Mouse (Mus musculus) spleen, adult 18-20 months (tissue): ENCODE data around the gene Uaca.
"Not testable (repeated sequence)": the region's sequence is repeated elsewhere in the genome, so short reads cannot be mapped to it uniquely, and the experiment has no call there.

Experiments
- DNase-seq, 2 experiments: peaks; one replicate each; pipeline ENCODE4 v3.0.0; 2022; ENCODE audit warnings: mixed read lengths in 2 of 2

Uaca gene

DNA sequence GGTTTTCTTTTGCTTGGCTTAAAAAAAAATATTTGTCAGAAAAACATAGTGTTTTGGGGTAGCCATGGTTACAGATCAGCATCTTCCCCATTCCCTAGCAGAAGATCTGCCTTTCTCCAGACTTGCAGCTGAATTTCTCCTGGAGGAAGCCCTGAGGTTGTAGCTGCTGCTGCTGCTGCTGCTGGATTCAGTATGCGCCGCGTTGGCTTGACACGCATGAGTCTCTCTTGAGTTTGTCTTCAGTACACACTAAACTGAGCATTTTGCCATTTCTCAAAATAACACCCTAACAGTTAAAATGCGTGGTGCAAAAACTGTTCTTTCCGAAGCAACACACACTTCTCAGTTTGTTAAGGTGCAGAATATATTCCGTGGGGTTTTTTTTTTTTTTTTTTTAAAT is 1.7 kb downstream of the Uaca start:
- DNase-seq, result no peak

DNA sequence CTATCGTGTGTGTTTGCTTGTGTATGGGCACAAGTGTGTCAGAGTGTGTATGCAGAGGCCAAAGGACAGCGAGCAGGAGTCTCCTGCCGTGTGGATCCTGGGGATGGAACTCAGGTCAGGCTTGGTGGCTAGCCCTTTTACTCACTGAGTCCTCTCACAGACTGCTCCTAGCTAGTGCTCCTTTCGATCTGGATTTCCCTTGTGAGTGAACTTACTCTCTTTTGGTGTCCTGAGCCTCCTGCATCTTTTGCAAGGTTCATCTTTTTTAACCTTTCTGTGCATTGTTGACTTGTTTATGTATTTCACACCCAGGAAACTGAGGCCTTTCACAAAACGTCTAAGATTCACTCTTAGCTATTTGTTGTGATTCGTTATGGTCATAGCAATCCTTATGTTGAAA is 2.8 kb downstream of the Uaca start:
- DNase-seq, result no peak

DNA sequence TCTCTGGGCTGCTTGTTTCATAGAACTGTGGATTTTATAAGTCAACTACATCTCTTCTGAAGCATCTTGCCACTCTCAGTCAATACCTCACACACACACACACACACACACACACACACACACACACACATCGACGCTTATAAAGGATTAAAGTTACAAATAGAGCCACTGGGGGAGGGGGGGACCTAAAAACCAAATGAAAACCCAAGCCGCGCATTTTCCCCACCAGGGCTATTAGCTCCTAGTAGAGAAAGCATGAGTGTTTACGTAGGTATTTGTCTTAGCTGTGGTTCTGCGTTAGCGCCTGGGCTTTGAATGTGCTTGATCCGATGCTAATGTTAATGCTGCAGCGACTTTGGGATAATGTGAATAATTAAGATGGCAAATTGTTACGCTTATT is 4.7 kb downstream of the Uaca start:
- DNase-seq, result no peak

DNA sequence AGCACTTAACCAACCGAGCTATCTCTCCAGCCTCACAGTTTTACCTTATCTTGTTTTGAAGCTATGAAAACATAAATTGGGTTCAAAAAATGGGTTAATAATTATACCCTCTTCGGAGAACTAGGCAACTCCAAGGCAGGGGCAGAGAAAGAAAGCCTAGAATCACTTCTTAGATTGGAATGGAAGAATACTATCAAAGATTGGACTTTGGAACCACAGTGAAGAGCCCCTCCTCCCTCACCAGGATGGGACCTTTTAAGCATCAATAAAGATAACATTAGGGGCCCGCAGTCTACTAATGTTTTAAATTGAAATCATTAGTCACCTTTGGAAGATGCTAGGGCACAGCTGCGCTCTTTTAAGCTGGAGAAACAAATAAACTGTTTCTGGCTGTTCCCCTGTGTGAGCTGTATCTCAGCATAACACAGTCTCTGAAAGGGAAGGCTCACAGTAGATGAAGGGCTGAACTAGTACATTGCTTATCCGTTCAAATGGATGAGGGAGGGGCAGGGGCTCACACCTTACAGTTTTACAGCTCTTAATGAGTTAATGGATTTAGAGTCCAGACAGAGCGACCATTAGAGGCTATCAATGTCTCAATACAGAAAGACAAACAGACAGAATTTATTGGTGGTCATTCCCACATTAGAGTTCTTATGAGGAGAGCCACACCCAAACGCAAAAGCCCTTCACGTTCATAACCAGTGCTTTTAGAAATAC is 6.5 kb downstream of the Uaca start:
- no peak for DNase-seq

DNA sequence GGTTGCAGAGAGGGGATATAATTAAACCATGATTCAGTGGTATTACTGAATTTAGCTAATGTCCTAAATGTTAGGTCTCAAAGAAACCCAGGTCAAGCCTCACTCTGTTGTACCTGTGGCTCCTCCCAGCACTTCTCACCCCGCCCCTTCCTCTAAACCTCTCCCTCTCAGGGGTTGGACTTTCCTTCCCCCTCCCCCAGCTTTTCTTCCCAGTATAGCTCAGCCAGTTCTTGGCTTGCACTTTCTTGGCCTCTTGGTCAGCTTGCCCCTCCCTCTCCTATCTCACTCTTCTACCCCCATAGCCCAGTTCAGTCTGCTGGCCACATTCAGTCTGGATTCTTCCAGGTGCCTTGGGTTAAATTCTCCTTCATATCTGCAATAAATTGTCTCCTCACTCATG is 7.4 kb downstream of the Uaca start:
- no peak for DNase-seq

DNA sequence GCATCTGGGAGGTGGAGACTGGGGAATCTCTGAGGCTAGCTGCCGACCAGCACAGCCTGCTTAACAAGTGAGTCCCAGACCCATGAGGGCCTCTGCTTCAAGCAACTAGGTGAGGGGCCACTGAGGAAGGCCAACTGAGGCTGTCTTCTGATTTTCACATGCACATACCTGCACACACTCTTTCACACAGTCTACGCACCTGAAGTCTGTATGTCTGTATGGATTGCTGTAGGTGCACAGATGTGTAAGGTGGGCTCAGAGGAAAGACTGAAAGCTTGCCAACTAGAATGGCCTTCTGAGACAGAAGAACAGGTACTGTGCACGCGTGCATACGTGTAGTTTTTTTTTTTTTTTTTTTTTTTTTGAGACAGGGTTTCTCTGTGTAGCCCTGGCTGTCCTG is 8.0 kb downstream of the Uaca start:
- no peak for DNase-seq

DNA sequence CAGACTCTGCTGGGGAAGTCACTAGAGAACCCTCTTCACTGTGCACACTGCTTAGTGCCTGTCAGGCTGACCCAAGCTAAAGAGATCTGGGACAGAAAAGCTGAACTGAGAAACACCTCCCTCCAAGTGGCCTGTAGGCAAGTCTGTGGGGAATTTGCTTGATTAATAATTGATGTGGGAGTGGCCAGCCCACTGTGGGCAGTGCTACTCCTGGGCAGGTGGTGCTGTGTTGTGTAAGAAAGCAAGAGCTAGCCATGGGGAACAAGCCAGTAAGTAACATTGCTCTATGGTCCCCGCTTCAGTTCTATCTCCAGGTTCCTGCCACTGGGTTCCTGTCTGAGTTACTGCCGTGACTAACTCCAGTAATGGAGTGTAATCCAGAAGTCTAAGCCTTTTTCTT is 11.7 kb downstream of the Uaca start:
- DNase-seq, result no peak

DNA sequence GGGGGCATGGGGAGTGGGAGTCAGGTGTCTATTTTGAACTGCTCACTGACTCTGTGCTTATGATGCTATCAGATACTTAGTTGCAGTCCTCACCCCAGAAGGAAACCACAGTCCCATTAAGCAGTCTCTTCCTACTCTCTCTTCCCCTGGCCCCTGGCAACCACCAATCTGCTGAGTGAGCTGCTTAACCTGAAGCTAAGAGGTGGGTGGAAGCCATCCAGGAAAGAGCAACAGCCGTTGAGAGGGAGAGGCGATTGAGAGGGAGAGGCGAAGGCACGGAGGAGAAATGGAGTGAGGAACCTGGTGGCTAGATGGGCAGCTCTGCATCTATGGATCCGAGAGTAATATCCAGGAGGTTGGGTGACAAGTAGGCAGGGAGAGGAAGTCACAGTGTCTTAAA is 13.7 kb downstream of the Uaca start:
- no peak for DNase-seq

DNA sequence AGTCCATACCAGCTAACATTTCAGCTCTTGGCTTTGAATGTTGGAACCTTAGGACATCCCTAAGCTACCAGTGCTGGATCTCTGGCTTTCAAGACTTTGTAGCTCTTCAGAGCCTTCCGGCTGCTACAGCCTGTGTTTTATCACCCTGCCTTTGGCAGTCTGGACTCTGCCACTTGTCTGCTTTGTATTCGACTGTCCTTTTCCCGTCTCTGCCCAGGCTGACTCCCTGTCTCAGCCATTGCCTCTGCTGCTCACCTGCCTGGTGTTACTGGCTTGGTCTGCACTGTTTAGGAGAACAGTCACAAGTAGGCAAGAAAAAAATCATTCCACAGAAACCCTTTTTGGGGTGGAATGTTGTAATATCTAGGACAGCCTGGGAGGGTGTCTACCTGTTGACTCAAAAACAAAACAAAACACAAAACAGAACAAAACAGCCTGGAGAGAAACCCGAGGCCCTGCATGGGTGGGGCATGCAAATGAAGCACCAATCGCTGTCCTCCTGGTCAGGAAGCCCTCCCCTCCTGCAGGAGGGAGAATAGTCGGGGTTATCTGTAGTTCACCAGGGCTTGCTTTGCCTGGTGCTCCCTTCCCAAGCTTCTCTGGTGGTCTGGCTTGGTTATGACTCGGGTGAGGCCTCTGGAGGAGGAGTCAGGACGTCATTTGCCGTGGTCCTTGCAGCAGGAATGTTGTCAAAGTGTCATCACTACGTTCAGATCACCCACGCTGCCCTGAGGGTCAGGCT is 19.0 kb downstream of the Uaca start:
- no peak for DNase-seq

DNA sequence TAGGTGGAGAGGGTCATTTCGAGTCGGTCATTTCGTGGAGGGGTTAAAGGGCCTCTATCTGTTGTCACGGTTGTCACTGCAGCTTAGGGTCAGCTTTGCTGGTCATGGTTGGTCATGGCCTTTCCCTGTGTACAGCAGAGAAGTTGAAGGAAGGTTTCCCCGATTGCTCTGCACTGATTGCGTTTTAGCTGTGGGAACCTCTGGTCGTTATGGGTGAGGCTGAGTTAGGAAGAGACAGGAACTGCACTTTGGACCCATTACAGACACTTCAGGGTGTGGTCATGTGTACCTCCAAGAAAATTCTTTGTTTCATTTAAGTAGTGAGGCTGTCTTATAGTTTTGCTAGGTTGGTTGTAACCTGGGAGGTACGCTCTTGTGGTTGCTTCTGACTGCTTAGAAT is 21.2 kb downstream of the Uaca start:
- DNase-seq, result no peak

DNA sequence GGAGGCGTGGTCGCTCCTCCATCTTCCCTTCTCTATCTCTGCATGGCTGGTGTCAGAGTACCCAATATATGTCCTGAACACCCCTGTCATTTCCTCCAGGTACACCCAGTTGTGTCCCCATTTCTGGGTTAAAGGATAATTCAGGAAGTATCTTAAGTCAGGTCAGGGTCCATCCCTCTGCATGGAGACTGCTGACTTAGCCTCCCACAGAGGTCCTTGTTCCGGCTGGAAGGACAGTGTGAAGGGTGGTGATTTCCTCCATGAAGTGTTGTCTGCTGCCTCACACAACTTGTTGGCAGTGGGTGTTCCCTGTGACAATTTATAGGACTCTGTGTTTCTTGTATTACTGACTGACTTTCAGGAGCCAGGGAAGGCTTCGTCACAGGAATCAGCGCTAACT is 23.2 kb downstream of the Uaca start:
- no peak for DNase-seq

DNA sequence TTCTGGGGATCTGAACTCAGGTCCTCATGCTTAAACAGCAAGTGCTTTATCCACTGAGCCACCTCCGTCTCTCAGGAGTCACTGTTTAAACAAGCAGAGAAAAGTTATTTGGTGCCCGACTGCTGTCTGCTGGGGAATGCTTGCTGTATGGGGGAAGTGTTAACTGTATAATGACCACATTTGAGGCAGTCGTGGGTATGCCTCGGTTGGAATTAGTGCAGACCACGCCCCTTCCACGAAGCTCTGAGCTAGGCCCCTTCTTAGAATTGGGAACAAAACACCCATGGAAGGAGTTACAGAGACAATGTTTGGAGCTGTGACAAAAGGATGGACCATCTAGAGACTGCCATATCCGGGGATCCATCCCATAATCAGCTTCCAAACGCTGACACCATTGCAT is 24.2 kb downstream of the Uaca start:
- not testable (repeated sequence) for DNase-seq

DNA sequence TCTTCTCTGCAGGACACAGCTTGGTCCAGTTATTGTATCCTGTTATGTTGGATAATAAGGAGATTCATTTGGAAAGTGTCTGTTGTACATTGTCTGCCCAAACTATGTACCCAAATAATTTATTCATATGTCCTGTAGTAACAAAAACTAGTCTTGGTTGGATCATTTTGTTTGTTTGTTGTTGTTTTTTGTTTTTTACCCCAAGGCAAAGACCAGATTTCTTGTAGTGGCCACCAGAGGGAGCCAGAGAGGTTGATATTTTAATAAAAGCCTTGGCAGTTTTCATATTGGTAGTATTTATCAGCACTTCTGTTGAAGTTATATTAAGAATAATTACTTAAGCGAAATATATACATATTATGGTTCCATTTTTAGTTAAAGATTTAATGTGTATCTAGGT is 25.0 kb downstream of the Uaca start:
- peak in 1 of 2 experiments; percentile 16 for DNase-seq

DNA sequence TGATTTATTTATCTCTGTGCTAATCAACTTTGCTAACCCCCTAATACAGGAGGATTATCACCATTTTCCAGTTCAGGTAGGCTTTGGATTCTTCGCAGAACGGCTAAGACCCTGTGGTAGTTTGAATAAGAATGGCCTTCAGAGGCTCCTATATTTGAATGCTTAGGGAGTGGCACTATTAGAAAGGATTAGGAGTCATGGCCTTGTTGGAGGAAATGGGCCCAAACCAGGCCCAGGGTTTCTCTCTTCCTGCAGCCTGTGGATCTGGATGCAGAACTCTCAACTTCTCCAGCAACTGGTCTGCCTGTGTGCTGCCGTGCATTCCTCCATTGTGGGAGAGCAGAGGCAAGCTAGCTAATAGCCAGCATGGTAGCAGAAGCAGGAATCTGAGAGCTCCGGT is 27.2 kb downstream of the Uaca start:
- no peak for DNase-seq

DNA sequence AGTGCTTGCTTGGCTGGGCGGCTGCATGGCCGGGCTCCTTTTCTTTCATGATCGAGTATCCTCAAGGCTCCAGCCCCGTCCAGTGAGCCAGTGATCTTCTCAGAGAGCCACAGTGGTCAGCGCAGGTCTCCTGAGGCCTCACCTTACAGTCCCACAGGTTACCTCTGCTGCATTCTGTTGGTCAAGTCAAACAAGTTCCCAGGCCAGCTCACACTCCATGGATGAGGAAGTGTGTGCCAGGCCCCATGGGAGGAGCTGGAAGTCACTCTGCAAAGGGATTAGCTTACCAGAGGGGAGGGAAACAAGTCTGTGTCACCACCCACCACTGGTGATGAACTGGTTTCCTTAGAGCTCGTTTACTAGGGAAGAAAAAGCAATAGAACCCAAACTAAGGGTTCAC is 28.3 kb downstream of the Uaca start:
- DNase-seq, result no peak

DNA sequence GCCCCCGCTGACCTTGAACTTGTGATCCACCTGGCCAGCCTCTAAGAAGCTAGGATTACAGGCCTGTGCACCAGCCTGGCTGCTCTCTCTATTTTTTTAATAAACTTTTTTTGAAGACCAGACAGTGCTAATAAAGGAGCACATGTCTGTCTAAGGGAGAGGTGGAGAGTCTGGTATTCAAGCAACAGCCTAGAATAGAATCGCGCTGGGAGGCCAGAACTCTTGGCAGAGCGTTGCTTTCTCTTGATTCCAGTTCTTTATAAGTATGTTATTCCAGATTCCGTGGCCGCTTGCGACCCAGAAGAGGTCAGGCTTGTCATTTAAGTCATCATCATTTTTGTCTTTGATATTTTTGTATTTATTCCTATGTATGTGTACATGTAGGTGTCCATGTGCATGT is 31.2 kb downstream of the Uaca start:
- no peak for DNase-seq

DNA sequence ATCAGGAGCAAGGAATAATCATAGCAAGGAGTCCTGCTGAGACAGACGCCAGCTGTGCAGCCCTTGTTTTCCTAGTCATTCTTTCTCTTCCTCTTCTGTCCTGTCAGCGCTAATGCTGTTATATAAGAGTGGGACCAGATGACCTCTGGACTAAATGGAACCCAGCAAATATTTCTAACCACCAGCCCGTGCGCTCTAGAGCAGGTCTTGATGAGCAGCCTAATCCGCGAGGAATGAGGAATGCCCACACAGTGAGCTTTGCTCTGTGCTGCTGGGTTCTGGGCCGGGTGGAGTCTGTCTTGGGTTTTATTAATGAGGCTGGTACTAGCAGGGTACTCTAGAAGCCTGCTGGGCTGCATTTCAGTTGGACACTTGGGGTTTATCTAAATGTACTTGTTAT is 32.4 kb downstream of the Uaca start:
- DNase-seq, result no peak

DNA sequence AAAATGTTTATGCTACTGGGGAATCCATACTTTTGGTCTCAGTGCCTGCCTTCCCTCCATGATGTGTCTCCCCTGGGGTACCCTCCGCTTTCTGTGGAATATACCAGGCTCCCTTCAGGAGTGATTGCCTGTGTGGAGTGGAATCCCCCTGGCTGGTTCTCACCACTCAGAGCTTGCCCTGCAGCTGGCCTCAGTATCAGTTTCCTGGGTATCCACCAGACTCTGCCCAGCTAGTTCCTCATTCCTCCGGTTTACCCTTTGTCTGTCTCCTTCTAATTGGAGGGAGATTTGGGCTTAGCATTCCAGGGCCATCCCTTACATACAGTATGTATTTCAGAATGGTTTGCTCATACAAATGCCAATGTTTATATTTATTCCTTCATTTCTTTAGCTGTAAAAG is 33.9 kb downstream of the Uaca start:
- no peak for DNase-seq

DNA sequence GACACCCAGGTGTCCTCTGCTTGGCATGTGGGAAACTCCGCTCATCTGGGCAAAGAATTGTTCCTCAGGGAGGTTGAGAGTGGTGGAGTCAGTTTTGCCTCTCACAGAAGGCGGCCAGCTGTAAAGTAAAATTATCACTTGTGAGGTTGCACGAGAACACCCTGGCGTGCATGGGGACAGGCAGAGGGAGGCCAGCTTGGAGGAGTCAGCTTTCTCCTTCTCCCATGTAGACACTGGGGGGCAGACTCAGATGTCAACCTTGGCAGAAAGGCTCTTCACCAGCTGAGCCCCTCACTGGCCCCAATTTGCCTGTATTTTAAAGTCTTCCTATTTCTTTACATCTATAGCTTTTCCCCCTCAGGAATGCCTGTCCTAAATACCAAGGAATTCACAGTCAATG is 35.3 kb downstream of the Uaca start:
- DNase-seq, result no peak

DNA sequence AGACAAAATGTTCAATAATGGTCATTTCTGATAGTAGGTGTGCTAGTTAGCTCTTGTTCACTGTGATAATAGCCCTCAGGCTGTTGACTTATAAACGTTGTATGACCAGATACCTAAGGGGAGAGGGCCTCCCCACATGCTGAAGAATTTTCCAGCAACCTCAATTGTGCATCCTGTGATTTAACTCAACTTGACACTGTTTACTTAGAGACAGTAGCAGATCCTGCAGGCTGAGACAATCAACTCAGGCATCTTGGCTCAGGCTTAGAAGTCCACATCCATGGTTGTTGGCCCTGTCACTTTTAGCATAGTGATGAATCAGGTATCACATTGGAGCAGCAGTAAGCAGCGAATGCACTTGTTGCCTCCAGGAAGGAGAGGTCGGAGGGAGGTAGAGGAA is 35.7 kb downstream of the Uaca start:
- DNase-seq, result no peak

DNA sequence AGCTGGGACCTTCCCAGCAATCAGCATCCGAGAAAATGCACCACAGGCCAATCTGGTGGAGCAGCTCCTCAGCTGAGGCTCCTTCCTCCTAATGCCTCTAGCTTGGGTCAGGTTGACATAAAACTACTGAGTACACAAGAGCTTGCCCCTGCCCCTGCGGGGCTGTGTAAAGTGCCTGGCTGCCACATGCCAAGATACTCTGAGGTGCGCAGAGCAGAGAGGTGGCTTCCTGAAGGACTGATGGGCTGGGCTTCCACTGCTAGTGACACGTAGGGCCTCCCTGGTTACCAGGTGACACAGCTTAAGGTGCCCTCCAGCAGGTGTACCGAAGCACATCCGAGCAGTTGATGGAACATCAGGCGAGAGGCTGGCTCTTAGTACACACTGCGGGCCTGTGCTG is 37.9 kb downstream of the Uaca start:
- DNase-seq, result no peak

DNA sequence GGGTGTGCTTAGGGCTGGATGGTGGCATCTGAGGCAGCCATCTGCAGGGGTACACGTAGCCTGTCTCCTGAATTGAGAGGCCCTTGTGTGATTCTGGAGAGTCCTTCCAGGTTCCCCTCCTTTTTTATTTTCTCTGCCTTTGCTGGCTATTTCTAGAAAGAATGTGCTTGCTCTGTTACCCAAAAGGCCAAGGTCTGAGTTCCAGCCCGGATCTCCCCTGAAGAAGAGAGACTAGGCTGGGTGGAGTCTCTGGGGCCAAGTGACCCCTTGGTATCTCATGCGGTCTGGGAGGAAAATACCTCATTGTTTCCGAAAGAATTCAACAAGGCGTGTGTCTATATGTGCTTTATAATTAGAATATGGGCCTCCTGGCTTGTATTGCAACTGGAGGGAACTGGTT is 41.8 kb downstream of the Uaca start:
- DNase-seq, result no peak

DNA sequence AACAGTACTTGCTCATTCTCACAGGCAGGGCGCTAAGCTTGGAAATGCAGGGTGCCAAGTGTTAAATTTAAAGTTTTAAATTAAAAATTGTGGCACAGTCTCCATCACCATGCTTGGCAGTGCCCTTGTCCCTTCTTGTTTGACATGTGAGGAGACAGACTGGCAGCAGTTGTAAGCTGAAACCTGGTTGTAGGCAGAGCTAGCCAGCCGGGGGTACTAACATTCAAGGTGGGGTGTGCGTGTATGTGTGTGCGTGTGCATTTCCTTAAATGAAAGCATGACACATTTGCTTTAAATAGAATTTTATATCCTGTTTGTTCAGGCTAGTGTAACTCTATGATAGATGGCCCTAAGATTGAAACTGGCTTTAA is 42.7 kb downstream of the Uaca start:
- DNase-seq, result no peak

DNA sequence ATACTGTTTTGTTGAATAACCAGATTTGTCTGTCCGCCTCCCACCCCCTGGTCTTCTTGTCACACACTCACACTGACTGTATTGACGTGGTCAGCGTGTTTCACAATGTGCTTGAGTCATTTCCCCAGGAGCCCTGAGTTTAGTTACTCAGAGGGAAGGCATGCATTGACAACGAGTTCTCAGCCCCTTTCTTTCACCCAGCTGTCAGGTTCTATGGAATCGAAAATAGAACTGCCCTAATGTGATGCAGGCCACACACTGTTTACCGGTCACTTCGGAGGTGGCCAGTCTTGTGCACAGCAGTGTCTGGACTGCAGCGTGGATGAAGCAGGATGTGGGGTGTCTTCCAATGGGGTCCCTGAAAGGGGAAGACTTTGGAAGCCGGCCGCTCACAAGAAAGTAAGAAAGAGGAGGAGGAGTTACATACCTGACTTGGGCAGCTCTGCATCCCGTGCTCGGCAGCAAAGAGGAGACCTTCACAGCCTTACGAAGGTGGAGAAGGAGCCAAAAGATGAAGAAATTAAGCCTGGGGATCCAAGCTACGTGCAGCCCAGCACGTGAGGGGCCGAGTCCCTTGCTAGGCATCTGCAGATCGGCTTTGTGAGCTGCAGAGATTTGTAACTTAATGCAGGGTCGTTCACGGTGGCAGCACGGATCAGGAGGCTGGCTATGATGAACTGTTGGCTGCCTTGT is 43.3 kb downstream of the Uaca start:
- DNase-seq, result no peak
